Mouse (Mus musculus) hindbrain, embryonic 12.5 days (tissue): ENCODE results near the gene Lpcat2. TPM values are rescaled to one million over a fixed set of nuclear protein-coding genes. Genes with fewer than 3 reads are reported as not detected.

ENCODE experiments used
- ATAC-seq: fragments of 200-750 bp; cut with Nextera tagmentation; 2 replicates; pipeline ENCODE4 v1.8.0; 2017; ENCODE audit warnings: moderate TSS enrichment; ENCODE audit not compliant: low FRiP score
- H3K27ac ChIP-seq: fragments of 300-500 bp; sonication (generic); 2 replicates; pipeline ENCODE4 v1.5.1; 2016; ENCODE audit warnings: mild to moderate bottlenecking
- H3K27me3 ChIP-seq: fragments of 300-500 bp; sonication (generic); 2 replicates; pipeline ENCODE4 v1.6.1; 2016; ENCODE audit warnings: mild to moderate bottlenecking
- H3K36me3 ChIP-seq: fragments of 300-500 bp; sonication (generic); 2 replicates; pipeline ENCODE4 v1.6.1; 2016; ENCODE audit warnings: mild to moderate bottlenecking
- H3K4me1 ChIP-seq: fragments of 300-500 bp; sonication (generic); 2 replicates; pipeline ENCODE4 v1.6.1; 2016
- H3K4me2 ChIP-seq: fragments of 300-500 bp; sonication (generic); replicated peaks from 2 replicates; pipeline ENCODE4 v1.6.1; 2016; ENCODE audit warnings: mild to moderate bottlenecking
- H3K4me3 ChIP-seq: fragments of 300-500 bp; sonication (generic); 2 replicates; pipeline ENCODE4 v1.5.1; 2016; ENCODE audit warnings: mild to moderate bottlenecking
- H3K9ac ChIP-seq: fragments of 300-500 bp; sonication (generic); 2 replicates; pipeline ENCODE4 v1.6.1; 2016; ENCODE audit warnings: mild to moderate bottlenecking, moderate library complexity
- H3K9me3 ChIP-seq: fragments of 300-500 bp; sonication (generic); replicated peaks from 2 replicates; pipeline ENCODE4 v1.6.1; 2016; ENCODE audit warnings: mild to moderate bottlenecking
- WGBS: fragments of 180-500 bp; shearing (Covaris S2); methylation state at CpG from one replicate; pipeline ENCODE4 v1.1.7; 2016; 5-methylcytosine and 5-hydroxymethylcytosine counted together
- polyA plus RNA-seq: library from polyadenylated mRNA; unstranded; fragments of >200 nt; fragmentation: Nextera tagmentation; extraction: Ambion mirVana; gene quantifications from 2 replicates; pipeline ENCODE4 v1.2.1, GENCODE M21; 2016

The Lpcat2 gene
- polyA plus RNA-seq: 6.6 and 9.2 TPM in 2 replicates

DNA sequence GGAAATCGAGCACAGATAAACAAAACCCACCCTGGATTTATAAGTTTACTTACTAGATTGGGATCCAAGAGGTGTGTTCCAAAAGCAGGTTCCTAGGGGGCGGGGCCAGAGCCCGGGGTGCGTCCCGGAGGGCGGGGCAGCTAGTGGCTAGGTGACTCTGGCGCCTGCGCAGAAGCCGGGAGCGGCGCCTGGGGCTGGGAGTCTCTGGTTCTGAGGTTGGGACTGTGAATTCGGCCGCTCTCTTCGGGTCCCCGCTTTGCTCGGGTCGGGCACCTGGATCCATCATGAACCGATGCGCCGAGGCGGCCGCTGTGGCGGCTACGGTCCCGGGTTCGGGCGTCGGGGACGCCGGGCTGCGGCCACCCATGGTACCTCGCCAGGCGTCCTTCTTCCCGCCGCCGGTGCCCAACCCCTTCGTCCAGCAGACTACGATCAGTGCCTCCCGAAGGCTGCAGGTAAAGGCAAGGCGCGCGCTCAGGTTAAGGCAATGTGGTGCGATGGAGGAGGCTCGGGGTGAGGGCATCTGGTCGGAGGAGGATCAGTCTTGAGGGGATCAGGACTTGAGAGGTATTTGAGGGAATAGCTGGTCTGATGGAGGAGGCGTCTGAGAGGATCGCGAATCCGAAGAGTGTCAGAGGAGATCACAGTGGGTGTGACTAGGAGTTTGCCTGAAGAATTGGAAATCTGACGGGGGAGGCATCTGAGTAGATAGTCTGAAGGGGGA is at the start of gene Lpcat2:
Gene Lpcat2, plus strand, starts transcription at position 169 of the 724 bp plus-strand sequence.
- ATAC-seq: peak; percentile 70
- under 1% methylated on average over 50 of the region's 50 CpGs for WGBS
- Histone ChIP-seq H3K4me1 (peaks cover 11% of the 10 kb centered on the region), H3K4me3 (peak within 1 kb of the TSS; percentile 62), H3K27me3 (peaks cover 10% of the 10 kb centered on the region; the same call in 1 of the 2 replicates), H3K9me3 (0 out of 2 replicates have a peak, but pooled peaks cover 2% of the 10 kb centered on the region), H3K9ac (peak within 1 kb of the TSS; percentile 79), H3K36me3 (no peaks in the 10 kb centered on the region), H3K27ac (no peak within 1 kb of the TSS), H3K4me2 (peak within 1 kb of the TSS; percentile 74)

DNA sequence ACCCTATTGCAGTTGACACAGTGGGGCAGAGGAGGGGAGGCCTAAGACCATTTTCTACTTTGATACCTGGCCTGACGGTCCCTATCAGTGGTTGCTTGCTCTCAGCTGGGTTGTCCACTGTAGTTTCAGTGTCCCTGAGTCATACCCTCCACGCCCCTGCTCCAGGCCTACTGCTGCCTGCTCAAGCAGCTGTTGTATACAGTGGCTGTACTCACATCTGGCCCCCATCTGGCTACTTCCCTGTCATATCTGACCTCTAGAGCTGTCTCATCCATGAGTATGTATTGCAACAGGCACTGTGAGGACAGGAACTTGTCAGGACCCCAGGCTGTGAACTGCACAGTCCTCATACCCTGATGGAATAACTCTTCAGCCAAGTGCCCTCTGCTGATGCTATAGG is 42.4 kb upstream of the Lpcat2 start:
- ATAC-seq: no peak
- no peaks in the 10 kb centered on the region for H3K36me3 ChIP-seq
- no peaks in the 10 kb centered on the region for H3K27me3 ChIP-seq
- H3K9ac ChIP-seq: no peak overlapping the region
- 93% methylated on average over 2 of the region's 2 CpGs for WGBS
- H3K4me1 ChIP-seq: no peaks in the 10 kb centered on the region
- no peaks in the 10 kb centered on the region for H3K9me3 ChIP-seq
- H3K27ac ChIP-seq: no peak overlapping the region
- no peak overlapping the region for H3K4me2 ChIP-seq
- no peak overlapping the region for H3K4me3 ChIP-seq

DNA sequence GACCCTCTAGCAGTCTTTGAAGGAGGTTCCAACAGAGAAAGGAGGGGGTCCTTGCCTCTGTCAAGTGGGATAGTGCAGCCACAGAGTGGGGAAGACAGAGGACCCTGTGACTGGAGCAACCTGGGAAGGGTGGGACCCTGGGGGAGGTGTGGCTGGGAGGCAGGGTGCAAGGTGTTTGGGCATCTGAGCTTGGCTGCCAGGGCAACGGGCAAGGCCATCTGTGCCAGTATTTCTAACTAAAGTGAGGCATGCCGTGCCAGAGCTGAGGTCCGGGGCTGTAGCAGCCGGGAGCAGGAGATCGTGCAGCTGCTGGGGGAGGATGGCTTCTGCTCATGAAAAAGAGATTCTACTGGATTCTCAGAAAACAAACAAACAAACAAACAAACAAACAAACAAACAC is 39.5 kb upstream of the Lpcat2 start:
- no peak for ATAC-seq
- no peak overlapping the region for H3K27ac ChIP-seq
- WGBS: 86% methylated on average over 5 of the region's 5 CpGs
- H3K36me3 ChIP-seq: no peaks in the 10 kb centered on the region
- H3K4me2 ChIP-seq: no peak overlapping the region
- H3K27me3 ChIP-seq: no peaks in the 10 kb centered on the region
- no peaks in the 10 kb centered on the region for H3K9me3 ChIP-seq
- no peak overlapping the region for H3K9ac ChIP-seq
- no peak overlapping the region for H3K4me3 ChIP-seq
- no peaks in the 10 kb centered on the region for H3K4me1 ChIP-seq

DNA sequence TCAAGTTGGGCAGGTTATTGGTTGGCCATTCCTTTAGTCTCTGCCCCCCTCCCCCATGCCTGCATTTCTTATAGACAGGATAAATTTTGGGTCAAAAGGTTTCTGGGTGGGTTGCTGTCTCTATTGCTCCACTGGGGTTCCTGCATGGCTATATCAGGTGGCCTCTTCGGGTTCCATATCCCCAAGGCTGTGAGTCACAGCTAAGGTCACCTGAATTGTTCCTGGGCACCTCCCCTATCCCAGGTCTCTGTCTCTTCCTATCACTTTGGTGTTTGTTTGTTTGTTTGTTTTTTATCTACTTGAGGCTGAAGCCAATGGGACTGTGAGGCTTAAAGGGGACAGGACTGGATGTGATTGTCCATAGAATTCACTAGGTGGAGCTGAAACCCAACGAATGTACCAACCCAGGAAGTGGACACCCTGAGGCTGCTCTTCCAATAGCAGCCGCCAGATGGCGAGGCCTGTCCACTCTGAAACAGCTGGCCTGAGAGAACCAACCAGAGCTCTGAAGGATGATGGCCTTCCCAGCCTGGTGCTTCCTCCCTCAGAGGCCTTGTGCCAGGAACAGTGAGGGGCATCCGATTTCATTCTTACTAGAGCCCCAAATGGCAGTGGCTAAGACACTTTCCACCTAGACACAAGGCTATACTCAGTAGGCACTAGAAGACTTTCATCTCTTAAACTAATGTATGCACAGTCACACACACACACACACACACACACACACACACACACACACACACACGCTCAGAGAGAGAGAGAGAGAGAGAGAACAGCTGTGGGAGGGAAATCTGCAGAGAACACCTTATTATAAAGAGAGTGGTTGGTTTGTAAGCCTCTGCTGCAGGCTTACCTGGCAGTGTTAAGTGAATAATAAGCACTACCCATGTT is 37.0 kb upstream of the Lpcat2 start:
- ATAC-seq: peak; percentile 85
- Histone ChIP-seq H3K9me3 (no peaks in the 10 kb centered on the region), H3K27ac (no peak overlapping the region), H3K4me2 (no peak overlapping the region), H3K27me3 (no peaks in the 10 kb centered on the region), H3K4me1 (no peaks in the 10 kb centered on the region), H3K36me3 (no peaks in the 10 kb centered on the region), H3K4me3 (no peak overlapping the region), H3K9ac (no peak overlapping the region)
- 21% methylated on average over 6 of the region's 6 CpGs for WGBS

DNA sequence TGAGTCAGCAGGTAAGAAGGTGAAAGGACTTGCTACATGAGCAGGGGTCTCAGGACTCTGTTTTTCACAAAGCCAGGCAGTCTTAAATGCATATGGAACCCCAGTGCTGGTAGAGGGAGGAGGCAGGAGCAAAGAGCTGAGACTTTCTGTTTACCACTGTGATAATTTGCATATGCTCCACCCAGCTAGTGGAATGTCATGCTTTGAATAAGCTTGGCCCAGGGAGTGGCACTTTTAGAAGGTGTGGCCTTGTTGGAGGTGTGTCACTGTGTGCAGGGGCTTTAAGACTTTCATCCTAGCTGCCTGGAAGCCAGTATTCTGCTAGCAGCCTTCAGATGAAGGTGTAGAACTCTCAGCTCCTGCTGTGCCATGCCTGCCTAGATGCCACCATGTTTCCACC is 34.0 kb upstream of the Lpcat2 start:
- H3K4me3 ChIP-seq: no peak overlapping the region
- H3K27ac ChIP-seq: no peak overlapping the region
- no peaks in the 10 kb centered on the region for H3K36me3 ChIP-seq
- H3K9ac ChIP-seq: no peak overlapping the region
- no peak overlapping the region for H3K4me2 ChIP-seq
- no peaks in the 10 kb centered on the region; the same call in 1 of the 2 replicates for H3K27me3 ChIP-seq
- no peaks in the 10 kb centered on the region for H3K4me1 ChIP-seq
- no peaks in the 10 kb centered on the region for H3K9me3 ChIP-seq
- ATAC-seq: no peak

DNA sequence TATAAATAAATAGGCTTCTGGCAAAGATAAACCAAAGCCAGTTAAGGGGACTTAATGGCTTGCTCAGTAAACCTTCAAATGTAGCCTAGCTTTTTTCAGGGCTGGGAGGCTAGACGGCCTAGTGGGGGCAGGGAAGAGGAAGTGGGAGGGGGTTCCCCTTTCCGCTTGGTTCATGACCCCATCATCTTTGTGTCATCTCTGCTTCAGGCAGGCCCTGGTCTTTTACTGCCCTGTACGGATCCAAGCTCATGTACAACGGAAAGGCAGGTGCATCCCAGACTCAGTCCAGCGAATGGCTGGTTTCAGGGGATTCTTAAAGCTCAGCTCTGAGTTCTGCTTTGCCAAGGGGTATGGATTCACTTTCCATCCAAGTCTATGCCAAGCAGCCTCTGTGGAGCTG is 32.8 kb upstream of the Lpcat2 start:
- Histone ChIP-seq H3K27me3 (peaks cover 3% of the 10 kb centered on the region; the same call in 1 of the 2 replicates), H3K27ac (no peak overlapping the region), H3K9ac (no peak overlapping the region), H3K4me2 (no peak overlapping the region), H3K36me3 (no peaks in the 10 kb centered on the region), H3K4me1 (peaks cover 4% of the 10 kb centered on the region; the same call in 1 of the 2 replicates), H3K4me3 (no peak overlapping the region), H3K9me3 (no peaks in the 10 kb centered on the region)
- no peak for ATAC-seq
- WGBS: 87% methylated on average over 5 of the region's 5 CpGs

DNA sequence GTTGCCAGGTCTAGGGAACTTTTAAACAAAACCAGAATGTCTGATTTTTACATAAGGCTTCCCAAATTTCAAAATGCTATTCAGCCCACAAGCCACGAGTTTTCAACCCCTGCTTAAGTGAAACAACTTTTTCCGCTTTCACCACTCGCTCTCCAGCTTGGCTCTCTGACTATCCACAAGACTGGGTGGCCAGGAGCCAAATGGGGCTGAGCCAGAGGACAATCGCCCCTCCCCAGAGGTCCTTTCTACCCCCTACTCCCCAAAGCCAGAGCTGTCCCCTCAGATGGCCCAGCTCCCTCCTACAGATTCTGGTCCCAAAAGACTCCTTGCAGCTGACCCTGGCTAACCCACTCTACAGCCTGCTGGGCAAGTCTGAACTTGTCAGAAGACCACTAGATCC is 29.1 kb upstream of the Lpcat2 start:
- no peak for ATAC-seq
- no peak overlapping the region for H3K9ac ChIP-seq
- no peak overlapping the region for H3K4me3 ChIP-seq
- H3K4me2 ChIP-seq: no peak overlapping the region
- H3K36me3 ChIP-seq: no peaks in the 10 kb centered on the region
- H3K9me3 ChIP-seq: no peaks in the 10 kb centered on the region
- peaks cover 3% of the 10 kb centered on the region; the same call in 1 of the 2 replicates for H3K27me3 ChIP-seq
- no peak overlapping the region for H3K27ac ChIP-seq
- WGBS: 80% methylated on average over 4 of the region's 4 CpGs
- peaks cover 11% of the 10 kb centered on the region for H3K4me1 ChIP-seq

DNA sequence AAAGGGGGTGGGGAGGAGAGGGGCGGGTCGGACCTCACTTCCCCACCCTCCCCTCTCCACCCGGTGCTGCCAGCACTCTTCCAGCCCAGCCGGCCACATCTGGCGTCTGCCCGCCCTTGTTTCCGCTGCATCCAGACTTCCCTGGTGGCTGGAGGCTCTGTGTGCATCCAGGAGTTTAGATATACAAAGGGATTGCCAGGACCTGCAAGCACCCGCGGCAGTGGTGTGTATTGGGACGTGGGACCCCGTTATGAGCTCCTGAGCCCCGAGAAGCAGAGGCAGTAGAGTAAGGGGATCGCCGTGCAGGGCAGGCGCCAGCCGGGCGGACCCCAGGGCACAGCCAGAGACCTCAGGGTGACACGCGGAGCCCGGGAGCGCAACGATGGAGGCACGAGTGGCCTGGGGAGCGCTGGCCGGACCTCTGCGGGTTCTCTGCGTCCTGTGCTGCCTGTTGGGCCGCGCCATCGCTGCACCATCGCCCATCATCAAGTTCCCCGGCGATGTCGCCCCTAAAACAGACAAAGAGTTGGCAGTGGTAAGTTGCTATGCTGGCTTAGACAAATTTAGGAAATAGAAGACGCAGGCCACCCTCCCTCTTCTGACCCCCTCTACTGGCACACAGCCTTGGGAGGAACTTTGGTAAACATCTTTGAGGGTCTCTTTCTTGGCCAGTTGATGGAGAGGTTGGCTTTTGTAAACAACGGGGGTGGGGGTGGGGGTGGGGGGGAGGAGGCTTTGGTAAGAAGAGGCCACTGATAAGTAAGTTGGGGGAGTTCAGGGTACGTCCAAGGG is 27.7 kb upstream of the Lpcat2 start, which contains the start of gene Mmp2:
Gene Mmp2, plus strand, starts transcription at position 49 of the 792 bp plus-strand sequence.
- peak within 1 kb of the TSS; percentile 66 for H3K9ac ChIP-seq
- H3K4me2 ChIP-seq: peak within 1 kb of the TSS; percentile 81
- peaks cover 11% of the 10 kb centered on the region for H3K4me1 ChIP-seq
- H3K27me3 ChIP-seq: peaks cover 3% of the 10 kb centered on the region; the same call in 1 of the 2 replicates
- H3K9me3 ChIP-seq: no peaks in the 10 kb centered on the region
- peak within 1 kb of the TSS; percentile 50 for H3K4me3 ChIP-seq
- peak within 1 kb of the TSS; percentile 41 for H3K27ac ChIP-seq
- 0 out of 2 replicates have a peak, but pooled peaks cover 4% of the 10 kb centered on the region for H3K36me3 ChIP-seq
- ATAC-seq: peak; percentile 35; the same call in 1 of the 2 replicates
- 2% methylated on average over 36 of the region's 37 CpGs for WGBS

DNA sequence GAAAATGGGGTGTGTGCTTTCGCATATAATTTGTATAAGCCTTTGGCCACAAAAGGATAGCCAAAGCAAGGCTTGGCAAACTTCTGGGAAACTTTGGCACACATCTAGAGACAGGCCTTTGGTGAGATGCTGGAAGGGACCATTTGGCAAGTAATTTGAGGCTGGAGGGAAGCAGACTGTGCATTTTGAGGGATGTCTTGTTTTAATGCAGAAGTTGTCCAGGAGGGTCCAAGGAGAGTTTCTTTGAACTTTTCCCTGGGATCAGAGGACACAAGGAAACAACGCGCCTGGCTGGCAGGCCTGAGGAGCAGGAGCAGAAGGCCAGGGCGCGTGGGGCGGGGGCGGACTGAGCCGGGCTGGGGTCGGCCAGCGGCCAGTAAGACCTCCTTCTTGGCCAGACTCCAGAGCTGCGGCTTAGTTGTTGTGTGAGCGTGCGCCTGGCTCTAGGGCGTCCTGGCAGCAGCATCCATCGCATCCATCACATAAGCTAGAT is 26.8 kb upstream of the Lpcat2 start:
- 52% methylated on average over 14 of the region's 15 CpGs for WGBS
- peaks cover 3% of the 10 kb centered on the region; the same call in 1 of the 2 replicates for H3K27me3 ChIP-seq
- H3K4me1 ChIP-seq: peaks cover 11% of the 10 kb centered on the region
- ATAC-seq: no peak
- H3K9ac ChIP-seq: no peak overlapping the region
- 0 out of 2 replicates have a peak, but pooled peaks cover 4% of the 10 kb centered on the region for H3K36me3 ChIP-seq
- peak overlapping the region; percentile 50 for H3K4me3 ChIP-seq
- H3K27ac ChIP-seq: no peak overlapping the region
- peak overlapping the region; percentile 81 for H3K4me2 ChIP-seq
- no peaks in the 10 kb centered on the region for H3K9me3 ChIP-seq

DNA sequence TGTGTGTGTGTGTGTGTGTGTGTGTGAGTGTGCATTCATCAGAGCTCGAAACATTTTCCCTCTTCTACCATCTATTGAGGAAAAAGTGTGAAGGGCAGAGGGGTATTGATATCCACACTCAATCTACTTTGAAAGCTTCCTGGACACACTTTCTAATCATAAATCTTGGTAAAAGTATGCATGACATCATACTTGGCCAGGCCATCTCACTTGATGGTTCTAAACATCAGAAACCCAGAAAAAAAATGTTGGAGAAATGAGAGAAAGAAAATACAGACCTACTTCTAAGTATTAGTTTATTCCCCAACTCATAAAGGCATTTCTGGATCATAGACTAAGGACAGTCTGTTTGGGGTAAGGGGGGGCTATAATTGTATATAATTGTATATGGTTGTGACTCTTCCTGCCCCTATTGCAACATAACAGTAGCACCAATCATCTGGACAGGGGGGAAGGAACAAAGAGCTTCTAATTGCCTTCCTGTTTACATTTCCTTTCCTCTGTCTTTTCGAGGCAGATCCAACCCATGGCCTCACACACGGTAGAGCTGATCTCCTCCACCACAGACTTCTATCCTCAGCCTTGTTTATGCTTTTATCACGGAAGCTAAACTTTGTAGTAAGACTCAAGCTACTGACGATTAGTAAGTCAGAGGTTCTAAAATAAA is 20.9 kb upstream of the Lpcat2 start:
- 0 out of 2 replicates have a peak, but pooled peaks cover 11% of the 10 kb centered on the region for H3K36me3 ChIP-seq

DNA sequence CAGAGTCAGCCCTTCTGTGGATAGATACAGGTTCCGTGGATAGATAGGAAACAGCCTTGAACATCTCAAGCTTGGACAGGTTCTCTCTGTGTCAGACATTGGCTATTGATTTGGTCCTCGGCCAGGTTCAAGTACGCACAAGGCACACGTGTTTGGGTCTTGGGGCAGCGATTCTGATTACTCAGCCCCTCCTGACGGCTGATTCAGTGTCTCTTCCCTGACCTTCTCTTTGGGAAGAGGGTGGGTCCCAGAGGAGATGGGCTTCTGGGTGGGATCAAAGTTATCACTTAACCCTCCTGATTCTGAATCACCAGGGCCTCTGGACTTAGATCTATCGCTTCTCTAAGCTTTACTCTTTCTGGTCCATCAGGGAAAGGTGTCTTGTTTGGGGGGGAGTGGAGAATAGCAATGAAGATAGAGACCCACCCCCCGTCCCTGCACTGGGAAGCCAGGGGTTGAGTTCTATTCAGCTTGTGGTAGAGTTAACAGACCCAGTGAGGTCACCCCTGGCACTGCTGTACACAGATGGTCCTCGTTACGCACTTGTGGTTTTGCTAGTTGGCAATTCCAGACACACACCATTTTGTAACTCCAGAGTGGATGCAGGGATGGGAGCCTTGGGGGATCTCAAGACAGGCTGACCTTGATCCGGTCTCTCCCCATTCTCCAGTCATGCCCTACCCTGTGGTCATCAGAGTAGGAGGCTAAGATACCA is 20.2 kb upstream of the Lpcat2 start:
- Histone ChIP-seq H3K9ac (no peak overlapping the region), H3K4me3 (no peak overlapping the region), H3K9me3 (no peaks in the 10 kb centered on the region), H3K27me3 (no peaks in the 10 kb centered on the region), H3K4me1 (no peaks in the 10 kb centered on the region), H3K4me2 (no peak overlapping the region), H3K27ac (no peak overlapping the region), H3K36me3 (0 out of 2 replicates have a peak, but pooled peaks cover 15% of the 10 kb centered on the region)
- no peak for ATAC-seq
- WGBS: 82% methylated on average over 11 of the region's 11 CpGs

More for the DNA sequence above, 20.9 kb upstream of the Lpcat2 start:
- no peak overlapping the region for H3K9ac ChIP-seq
- no peak overlapping the region for H3K27ac ChIP-seq
- no peak for ATAC-seq
- H3K9me3 ChIP-seq: no peaks in the 10 kb centered on the region
- no peak overlapping the region for H3K4me2 ChIP-seq
- 78% methylated on average over 5 of the region's 5 CpGs for whole genome bisulfite sequencing
- no peaks in the 10 kb centered on the region for H3K27me3 ChIP-seq
- no peaks in the 10 kb centered on the region for H3K4me1 ChIP-seq
- H3K4me3 ChIP-seq: no peak overlapping the region
